Mouse (Mus musculus) E14TG2a.4 (cell line): ENCODE data around the gene Gm17949.

Source experiments
- H3K27me3 ChIP-seq: 2 replicates; pipeline ENCODE4 v1.6.1; 2014; ENCODE audit warnings: low read length, control low read depth; ENCODE audit not compliant: insufficient read depth
- H3K36me3 ChIP-seq: 2 replicates; pipeline ENCODE4 v1.6.1; 2014; ENCODE audit warnings: low read length, control low read depth; ENCODE audit not compliant: insufficient read depth
- H3K4me1 ChIP-seq: replicated peaks from 2 replicates; pipeline ENCODE4 v1.6.1; 2014; ENCODE audit warnings: low read depth, low read length, control low read depth
- H3K4me3 ChIP-seq: replicated peaks from 2 replicates; pipeline ENCODE4 v1.5.1; 2014; ENCODE audit warnings: mild to moderate bottlenecking, low read length
- H3K9me3 ChIP-seq: 2 replicates; pipeline ENCODE4 v1.6.1; 2014; ENCODE audit warnings: low read length, control low read depth
- CTCF ChIP-seq: conservative IDR thresholded peaks from 2 replicates; pipeline ENCODE4 v1.5.1; 2014; ENCODE audit warnings: low read length
- NANOG ChIP-seq: IDR thresholded peaks from 2 replicates; pipeline ENCODE4 v1.6.1; 2014; ENCODE audit warnings: borderline replicate concordance, low read length, mixed read lengths
- POU5F1 ChIP-seq: IDR thresholded peaks from 2 replicates; pipeline ENCODE4 v1.6.1; 2014; ENCODE audit warnings: low read length, borderline replicate concordance

The Gm17949 gene

GRCm38 (mm10) chr17:57062548-57062947 is 51.3 kb downstream of the Gm17949 start:
- no peaks in the 10 kb centered on the region for H3K9me3 ChIP-seq
- H3K4me1 ChIP-seq, result peaks cover 74% of the 10 kb centered on the region
- TF ChIP-seq NANOG (no peak), CTCF (no peak), POU5F1 (no peak)
- peaks cover 13% of the 10 kb centered on the region; the same call in 1 of the 2 replicates for H3K36me3 ChIP-seq
- H3K27me3 ChIP-seq, result peaks cover 58% of the 10 kb centered on the region
- H3K4me3 ChIP-seq, result peak overlapping the region; percentile 81

GRCm38 (mm10) chr17:57063031-57063430 is 51.8 kb downstream of the Gm17949 start:
- Histone ChIP-seq H3K4me3 (peak overlapping the region; percentile 81), H3K27me3 (peaks cover 53% of the 10 kb centered on the region), H3K9me3 (no peaks in the 10 kb centered on the region), H3K36me3 (peaks cover 13% of the 10 kb centered on the region; the same call in 1 of the 2 replicates), H3K4me1 (peaks cover 72% of the 10 kb centered on the region)
- no peak for TF ChIP-seq POU5F1

GRCm38 (mm10) chr17:57066908-57067307 is 55.6 kb downstream of the Gm17949 start:
- H3K4me3 ChIP-seq, result no peak overlapping the region
- no peaks in the 10 kb centered on the region for H3K9me3 ChIP-seq
- H3K36me3 ChIP-seq, result peaks cover 13% of the 10 kb centered on the region; the same call in 1 of the 2 replicates
- peaks cover 67% of the 10 kb centered on the region for H3K4me1 ChIP-seq
- H3K27me3 ChIP-seq, result peaks cover 37% of the 10 kb centered on the region
- no peak for TF ChIP-seq POU5F1

- peak overlapping the region; percentile 52 for H3K4me3 ChIP-seq
- no peak for TF ChIP-seq CTCF
- peaks cover 30% of the 10 kb centered on the region for H3K27me3 ChIP-seq
- no peaks in the 10 kb centered on the region for H3K9me3 ChIP-seq
- H3K4me1 ChIP-seq, result peaks cover 59% of the 10 kb centered on the region
- peaks cover 8% of the 10 kb centered on the region; the same call in 1 of the 2 replicates for H3K36me3 ChIP-seq
Observed at GRCm38 (mm10) chr17:57070272-57070671, 59.0 kb downstream of the Gm17949 start.

GRCm38 (mm10) chr17:57070699-57071098 is 59.4 kb downstream of the Gm17949 start:
- peaks cover 30% of the 10 kb centered on the region for H3K27me3 ChIP-seq
- H3K4me3 ChIP-seq, result peak overlapping the region; percentile 26; the same call in 1 of the 2 replicates
- peaks cover 5% of the 10 kb centered on the region; the same call in 1 of the 2 replicates for H3K36me3 ChIP-seq
- H3K4me1 ChIP-seq, result peaks cover 55% of the 10 kb centered on the region
- H3K9me3 ChIP-seq, result no peaks in the 10 kb centered on the region
- TF ChIP-seq NANOG (peak; percentile 16; the same call in 1 of the 2 replicates), POU5F1 (no peak), CTCF (no peak)
